Mouse (Mus musculus) liver, adult 2 months (tissue): Measurements from ENCODE around the gene Polr2a. TPM values are rescaled to one million over a fixed set of nuclear protein-coding genes. Genes with fewer than 3 reads are reported as not detected.

Experiments used
- DNase-seq: peaks from one replicate; pipeline ENCODE4 v3.0.0-alpha.2; 2011; ENCODE audit warnings: low read depth, low spot score; ENCODE audit errors: extremely low read depth
- H3K27ac ChIP-seq: fragments of 200-500 bp; replicated peaks from 2 replicates; pipeline ENCODE4 v1.5.1; 2012; ENCODE audit warnings: low read depth, mild to moderate bottlenecking, control low read depth, inconsistent platforms, low read length; ENCODE audit not compliant: insufficient read depth
- H3K27me3 ChIP-seq: fragments of 200-500 bp; 2 replicates; pipeline ENCODE4 v1.6.1; 2012; ENCODE audit warnings: mild to moderate bottlenecking, moderate library complexity, low read length, inconsistent platforms; ENCODE audit not compliant: control insufficient read depth, insufficient read depth
- H3K36me3 ChIP-seq: fragments of 200-500 bp; 2 replicates; pipeline ENCODE4 v1.6.1; 2012; ENCODE audit warnings: low read length, inconsistent platforms; ENCODE audit not compliant: control insufficient read depth, insufficient read depth
- H3K4me1 ChIP-seq: fragments of 200-500 bp; 2 replicates; pipeline ENCODE4 v1.6.1; 2011; ENCODE audit warnings: low read length; ENCODE audit not compliant: control insufficient read depth, insufficient read depth
- H3K4me3 ChIP-seq: fragments of 200-500 bp; 2 replicates; pipeline ENCODE4 v1.5.1; 2011; ENCODE audit warnings: low read depth, mild to moderate bottlenecking, control low read depth, low read length, moderate library complexity; ENCODE audit not compliant: insufficient read depth
- H3K79me2 ChIP-seq: fragments of 200-500 bp; 2 replicates; pipeline ENCODE4 v1.6.1; 2012; ENCODE audit warnings: inconsistent platforms, mild to moderate bottlenecking, low read length, moderate library complexity; ENCODE audit not compliant: control insufficient read depth, insufficient read depth
- H3K9ac ChIP-seq: fragments of 200-500 bp; 2 replicates; pipeline ENCODE4 v1.6.1; 2012; ENCODE audit warnings: low read depth, mild to moderate bottlenecking, control low read depth, inconsistent platforms, low read length
- CTCF ChIP-seq: fragments of 200-500 bp; IDR thresholded peaks from 2 replicates; pipeline ENCODE4 v1.5.1; 2011; ENCODE audit warnings: low read depth, low read length, control low read depth
- POLR2A ChIP-seq: fragments of 200-500 bp; IDR thresholded peaks from 2 replicates; pipeline ENCODE4 v1.6.1; 2011; ENCODE audit warnings: low read length, control low read depth; ENCODE audit not compliant: insufficient read depth; ENCODE audit errors: extremely low read depth
- WGBS: fragments of 180-500 bp; shearing (Covaris S2); methylation state at CpG from one replicate; pipeline ENCODE4 v1.1.7; 2018; 5-methylcytosine and 5-hydroxymethylcytosine counted together
- polyA plus RNA-seq: library from polyadenylated mRNA; depleted of rRNA; stranded (reverse); fragments of >200 nt; gene quantifications from 2 replicates; pipeline ENCODE4 v1.2.3, GENCODE M21; 2012
- total RNA-seq: library from RNA; depleted of rRNA; stranded (reverse); fragments of >200 nt; gene quantifications from 2 replicates; pipeline ENCODE4 v1.2.3, GENCODE M21; 2014

The Polr2a gene
- total and polyA plus RNA-seq, 2 experiments: 10.0 to 10.6 TPM

- TF ChIP-seq CTCF (no peak), POLR2A (no peak)
- Histone ChIP-seq H3K27ac (no peak overlapping the region), H3K36me3 (no peaks in the 10 kb centered on the region; the same call in 1 of the 2 replicates), H3K27me3 (no peaks in the 10 kb centered on the region), H3K4me1 (no peaks in the 10 kb centered on the region; the same call in 1 of the 2 replicates), H3K79me2 (peaks cover 2% of the 10 kb centered on the region; the same call in 1 of the 2 replicates), H3K9ac (no peak overlapping the region), H3K4me3 (no peak overlapping the region)
- WGBS: 71% methylated on average over 5 of the region's 5 CpGs
- DNase-seq: no peak
These were observed 16.5 kb upstream of the Polr2a start for GRCm38 (mm10) chr11:69774961-69775360.

GRCm38 (mm10) chr11:69767625-69767909, 9.1 kb upstream of the Polr2a start:
- 61% methylated on average over 4 of the region's 4 CpGs for WGBS
- DNase-seq: peak; percentile 24
- no peak for TF ChIP-seq CTCF
- no peak for TF ChIP-seq POLR2A
- Histone ChIP-seq H3K4me3 (no peak overlapping the region), H3K36me3 (no peaks in the 10 kb centered on the region), H3K79me2 (peaks cover 18% of the 10 kb centered on the region; the same call in 1 of the 2 replicates), H3K27me3 (no peaks in the 10 kb centered on the region), H3K27ac (peak overlapping the region; percentile 26; the same call in 1 of the 2 replicates), H3K4me1 (peaks cover 6% of the 10 kb centered on the region; the same call in 1 of the 2 replicates), H3K9ac (0 out of 2 replicates have a peak overlapping the region, but pooled peaks have one; percentile 15)

- Histone ChIP-seq H3K27me3 (no peaks in the 10 kb centered on the region), H3K79me2 (peaks cover 18% of the 10 kb centered on the region; the same call in 1 of the 2 replicates), H3K4me3 (peak overlapping the region; percentile 27; the same call in 1 of the 2 replicates), H3K9ac (peak overlapping the region; percentile 97), H3K4me1 (peaks cover 6% of the 10 kb centered on the region; the same call in 1 of the 2 replicates), H3K36me3 (no peaks in the 10 kb centered on the region), H3K27ac (peak overlapping the region; percentile 29)
- WGBS: 62% methylated on average over 13 of the region's 13 CpGs
- no peak for DNase-seq
- TF ChIP-seq CTCF (no peak), POLR2A (no peak)
These were observed 8.6 kb upstream of the Polr2a start for GRCm38 (mm10) chr11:69766872-69767624.

GRCm38 (mm10) chr11:69766126-69766609, 7.7 kb upstream of the Polr2a start:
- Histone ChIP-seq H3K4me3 (peak overlapping the region; percentile 94), H3K36me3 (no peaks in the 10 kb centered on the region), H3K27ac (peak overlapping the region; percentile 81), H3K4me1 (peaks cover 6% of the 10 kb centered on the region; the same call in 1 of the 2 replicates), H3K79me2 (peaks cover 18% of the 10 kb centered on the region; the same call in 1 of the 2 replicates), H3K9ac (peak overlapping the region; percentile 97), H3K27me3 (no peaks in the 10 kb centered on the region)
- no peak for TF ChIP-seq POLR2A
- TF ChIP-seq CTCF: no peak
- WGBS: under 1% methylated on average over 35 of the region's 37 CpGs
- DNase-seq: peak; percentile 29

- Histone ChIP-seq H3K36me3 (no peaks in the 10 kb centered on the region), H3K9ac (peak within 1 kb of the TSS; percentile 97), H3K27ac (peak within 1 kb of the TSS; percentile 81), H3K27me3 (no peaks in the 10 kb centered on the region), H3K4me1 (peaks cover 6% of the 10 kb centered on the region; the same call in 1 of the 2 replicates), H3K79me2 (peaks cover 18% of the 10 kb centered on the region; the same call in 1 of the 2 replicates), H3K4me3 (peak within 1 kb of the TSS; percentile 94)
- WGBS: 19% methylated on average over 50 of the region's 55 CpGs
- TF ChIP-seq POLR2A (0 out of 2 replicates have a peak, but pooled peaks have one; percentile 20), CTCF (no peak)
- DNase-seq: no peak
These were observed 7.0 kb upstream of the Polr2a start, which contains the start of gene Zbtb4 for GRCm38 (mm10) chr11:69765221-69766125. Gene Zbtb4 (plus strand): TSS chr11:69765912.
